Mouse (Mus musculus) thymus, postnatal 36 days (tissue): ENCODE data around the gene Ddx56.
"Not testable (repeated sequence)": the region's sequence is repeated elsewhere in the genome, so short reads cannot be mapped to it uniquely, and the experiment has no call there.

ENCODE experiments used
- DNase-seq, 2 experiments: peaks; one replicate each; pipeline ENCODE4 v3.0.0; 2022; ENCODE audit warnings: mixed read lengths in 2 of 2

The Ddx56 gene

GRCm38 (mm10) chr11:6261434-6262082 is 6.0 kb downstream of the Ddx56 start:
- DNase-seq = peak; percentile 60 to 67

DNA sequence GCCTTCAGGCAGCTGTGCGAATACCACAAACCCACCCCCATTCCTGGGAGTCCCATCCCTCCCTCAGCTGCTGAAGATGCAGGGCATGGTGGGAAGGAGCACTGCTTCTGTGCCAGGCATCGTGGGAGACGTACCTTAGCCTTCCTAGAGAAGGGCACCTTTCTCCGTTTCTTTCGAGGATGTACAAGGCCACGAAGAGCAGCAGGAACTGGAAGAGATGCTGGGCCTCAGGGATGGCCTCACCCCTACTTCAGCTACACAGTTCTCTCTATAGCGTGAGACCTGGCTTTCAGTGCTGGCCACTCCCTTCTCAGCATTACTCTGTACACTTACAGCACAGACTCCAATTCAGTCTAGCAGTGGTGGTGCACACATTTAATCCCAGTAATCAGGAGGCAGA is 8.2 kb downstream of the Ddx56 start:
- DNase-seq = no peak

DNA sequence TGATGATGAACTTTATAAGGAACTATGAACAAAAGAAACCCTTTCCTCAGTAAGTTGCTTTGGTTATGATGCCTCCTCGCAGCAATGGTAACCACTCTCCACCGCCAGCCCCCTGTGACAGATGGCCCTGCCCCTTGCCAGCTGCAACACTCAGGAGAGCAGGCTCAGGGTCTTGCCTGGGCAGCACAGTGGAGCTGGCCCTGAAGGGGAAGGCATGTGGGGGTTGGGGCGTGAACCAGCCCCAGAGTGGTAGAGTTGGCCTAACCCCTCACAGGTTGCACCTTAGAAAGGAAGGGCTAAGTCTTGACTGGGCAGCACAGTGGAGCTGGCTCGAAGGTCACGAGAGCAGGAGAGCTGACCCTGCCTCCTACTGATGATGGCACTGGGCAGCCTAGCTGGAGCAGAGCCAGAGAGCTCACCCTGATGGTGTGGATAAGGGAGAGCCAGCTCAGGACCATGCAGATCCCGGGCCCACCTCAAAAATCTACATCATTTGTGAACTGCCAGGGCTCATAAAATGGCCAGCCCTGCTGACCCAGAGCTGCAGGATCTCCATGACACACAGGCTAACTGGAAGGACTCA is 11.0 kb downstream of the Ddx56 start:
- DNase-seq = no peak

- not testable (repeated sequence) for DNase-seq
Measured at GRCm38 (mm10) chr11:6254602-6255001, 13.0 kb downstream of the Ddx56 start.

DNA sequence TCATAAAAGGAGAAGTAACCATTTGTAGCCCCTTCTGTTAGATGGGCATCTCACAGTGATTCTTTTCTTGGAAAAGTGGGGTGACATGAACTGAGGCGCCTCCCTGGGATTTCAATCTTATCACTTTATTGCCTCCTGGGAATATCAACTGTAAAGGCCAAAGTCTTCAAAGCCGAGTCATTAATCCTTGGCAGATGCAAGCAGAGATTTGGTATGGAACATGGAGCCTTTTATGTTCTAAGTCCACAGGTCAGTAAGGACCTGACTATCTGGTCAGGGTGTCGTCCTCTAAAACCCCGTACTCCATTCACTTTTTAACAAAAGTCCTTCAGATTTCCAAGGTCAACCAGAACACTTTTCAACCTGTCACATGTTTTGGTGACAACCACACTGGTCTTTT is 14.7 kb downstream of the Ddx56 start:
- no peak for DNase-seq

- no peak for DNase-seq
Measured at GRCm38 (mm10) chr11:6252248-6252647, 15.3 kb downstream of the Ddx56 start.

DNA sequence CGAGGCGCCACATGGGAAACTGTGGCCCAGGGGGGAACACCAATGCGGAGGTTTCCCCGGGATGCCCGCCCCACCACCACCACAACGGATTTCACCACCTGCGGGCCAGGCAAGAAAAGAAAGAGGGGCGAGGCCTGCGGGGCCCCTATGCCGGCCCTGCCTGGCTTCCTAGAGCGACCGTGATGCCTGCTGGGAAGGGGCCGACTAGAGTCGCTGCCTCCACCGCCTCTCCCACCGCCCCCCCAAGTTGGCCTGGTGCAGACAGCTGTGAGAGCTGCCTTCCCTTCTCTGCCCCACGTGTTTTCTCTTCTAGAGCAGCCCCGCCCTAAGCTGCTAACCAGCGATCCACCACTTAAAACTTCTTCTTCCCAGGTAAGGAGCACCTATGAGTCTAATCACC is 22.9 kb downstream of the Ddx56 start:
- DNase-seq = no peak

- DNase-seq = no peak
Measured at GRCm38 (mm10) chr11:6233025-6233424, 34.5 kb downstream of the Ddx56 start.

DNA sequence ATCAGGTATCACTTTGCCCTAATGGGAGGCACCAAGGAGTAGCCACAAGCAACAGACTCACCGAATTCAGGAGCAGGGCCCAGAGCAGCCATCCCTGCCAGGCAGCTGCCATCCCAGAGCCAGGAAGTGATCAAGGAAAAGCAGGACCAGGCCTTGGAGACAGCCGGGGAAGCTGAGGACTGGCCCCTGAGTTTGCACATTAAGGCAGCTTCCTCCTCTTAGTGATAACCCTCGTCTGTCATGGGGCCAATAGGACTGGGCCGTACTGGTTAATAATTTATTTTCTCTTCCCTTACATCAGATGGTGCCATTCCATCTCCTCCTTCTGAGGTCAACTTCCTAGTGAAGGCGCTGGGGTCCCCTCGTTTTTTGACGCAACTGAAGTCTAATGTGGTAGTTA is 37.6 kb downstream of the Ddx56 start, which contains the start of gene Npc1l1:
Gene Npc1l1 (minus strand): TSS at position 132 of the 400 bp plus-strand sequence.
- DNase-seq = no peak

DNA sequence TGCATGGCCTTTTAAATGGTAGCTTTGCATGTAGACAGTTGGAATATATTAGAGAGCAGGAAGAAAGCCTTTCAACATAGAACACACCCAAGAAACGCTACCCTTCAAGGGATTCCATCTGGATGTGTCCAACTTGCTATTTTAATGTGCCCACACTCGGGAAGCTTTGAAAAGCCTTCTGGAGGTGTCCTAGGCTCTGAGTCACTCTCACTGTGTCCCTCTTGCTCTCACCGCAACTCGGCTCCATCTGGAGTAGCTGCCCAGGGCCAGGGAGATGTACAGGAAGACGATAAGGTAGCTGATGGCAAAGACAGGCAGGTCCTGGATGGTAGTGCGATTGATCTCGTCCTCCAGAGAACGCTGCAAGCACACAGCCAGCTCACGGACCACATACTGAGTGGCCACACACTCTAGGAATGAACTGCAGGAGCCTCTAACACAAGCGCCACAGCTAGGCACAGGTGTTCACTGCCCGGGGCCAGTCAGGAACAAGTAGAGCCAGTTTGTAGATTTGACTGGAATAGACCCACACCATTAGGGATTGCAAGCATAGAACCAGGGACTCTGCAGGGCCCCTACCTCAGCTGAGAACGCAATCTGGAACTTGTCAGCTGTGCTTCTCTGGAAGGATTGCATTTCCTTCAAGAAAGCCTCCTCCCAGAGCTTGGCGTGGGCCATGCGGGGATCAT is 42.9 kb downstream of the Ddx56 start:
- DNase-seq = no peak

- no peak for DNase-seq
Measured at GRCm38 (mm10) chr11:6222187-6222586, 45.4 kb downstream of the Ddx56 start.

DNA sequence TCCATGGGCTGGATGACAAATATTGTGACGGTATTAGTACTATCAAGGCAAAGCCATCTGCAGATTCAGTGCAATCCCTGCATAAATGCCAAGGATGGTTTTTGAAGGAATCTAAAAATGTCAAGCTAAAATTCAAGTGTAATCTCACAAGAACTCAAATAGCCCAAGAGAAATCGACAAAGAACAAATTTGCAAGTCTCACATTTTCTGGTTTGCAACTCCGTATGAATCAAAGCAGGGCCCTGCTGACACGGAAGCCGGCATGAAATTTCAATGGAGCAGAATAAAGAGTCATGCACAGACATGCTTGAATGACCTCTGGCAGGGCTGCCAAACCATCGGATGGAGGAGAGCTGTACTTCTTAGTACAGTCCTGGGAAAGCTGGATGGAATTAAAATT is 47.6 kb downstream of the Ddx56 start:
- DNase-seq = no peak

- DNase-seq = no peak
Measured at GRCm38 (mm10) chr11:6218189-6218896, 49.2 kb downstream of the Ddx56 start.

DNA sequence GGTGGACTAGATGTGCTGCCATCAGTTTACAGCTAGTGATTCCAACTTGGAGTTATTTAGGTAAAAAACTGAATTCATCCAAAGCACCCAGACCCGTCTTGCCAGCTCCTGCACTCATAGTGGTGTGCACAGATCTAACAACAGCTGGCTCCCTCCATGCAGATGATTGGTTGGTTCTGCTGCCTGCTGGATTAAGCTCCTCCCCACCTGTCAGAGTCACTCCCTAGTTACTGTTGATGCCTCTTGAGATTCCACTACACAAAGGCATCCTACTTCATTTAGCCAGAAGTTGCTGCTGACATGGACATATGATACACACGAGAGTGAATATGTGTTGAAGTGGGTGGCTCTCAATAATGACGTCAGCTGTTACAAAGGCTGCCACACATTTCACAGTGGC is 50.7 kb downstream of the Ddx56 start:
- DNase-seq = no peak
